Mouse (Mus musculus) retina, postnatal 7 days (tissue): ENCODE measurements around the gene Spon1.

Experiments
- DNase-seq: peaks from one replicate; pipeline ENCODE4 v3.0.0-alpha.2; 2012; ENCODE audit warnings: low read depth, low spot score

The Spon1 gene

DNA sequence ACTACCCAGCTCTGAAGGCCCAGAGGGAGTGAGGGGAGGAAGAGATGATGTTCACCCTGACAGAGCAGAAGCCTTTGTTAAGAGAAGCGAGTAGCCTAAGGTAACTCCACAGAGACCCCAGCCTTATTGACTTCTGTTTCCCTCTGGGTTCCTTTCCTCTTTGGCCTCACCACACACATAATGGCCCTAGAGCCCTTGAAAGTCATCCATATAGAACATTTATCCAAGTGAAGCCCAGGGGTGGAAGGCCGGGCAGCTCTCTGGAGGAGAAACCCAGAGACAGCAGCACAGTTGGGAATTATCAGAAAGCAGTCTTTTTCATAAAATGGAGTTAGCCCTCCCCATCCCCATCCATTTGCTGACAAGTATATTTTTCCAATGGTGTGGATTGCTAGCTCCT lies 75.7 kb downstream of the Spon1 start:
- DNase-seq, result no peak

- no peak for DNase-seq
Observed at GRCm38 (mm10) chr7:113843150-113843549, 77.4 kb downstream of the Spon1 start.

- no peak for DNase-seq
Observed at GRCm38 (mm10) chr7:113845191-113845590, 79.4 kb downstream of the Spon1 start.

DNA sequence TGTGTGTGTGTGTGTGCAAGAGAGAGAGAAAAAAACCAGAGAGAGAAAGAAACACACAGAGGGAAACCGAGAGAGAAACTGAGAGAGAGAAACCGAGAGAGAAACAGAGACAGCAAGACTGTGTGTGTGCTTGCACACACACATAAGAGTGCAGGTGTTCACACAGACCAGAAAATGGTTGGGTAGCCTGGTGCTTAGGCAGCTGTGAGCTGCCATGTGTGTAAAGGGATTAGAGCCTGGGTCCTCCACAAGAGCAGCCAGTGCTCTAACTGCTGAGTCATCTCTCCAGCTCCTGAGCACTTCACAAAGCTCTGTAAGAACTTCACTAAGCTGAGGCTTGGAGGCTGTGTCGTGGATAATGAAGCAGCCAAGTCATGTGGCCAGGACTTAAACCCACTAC lies 80.8 kb downstream of the Spon1 start:
- no peak for DNase-seq

DNA sequence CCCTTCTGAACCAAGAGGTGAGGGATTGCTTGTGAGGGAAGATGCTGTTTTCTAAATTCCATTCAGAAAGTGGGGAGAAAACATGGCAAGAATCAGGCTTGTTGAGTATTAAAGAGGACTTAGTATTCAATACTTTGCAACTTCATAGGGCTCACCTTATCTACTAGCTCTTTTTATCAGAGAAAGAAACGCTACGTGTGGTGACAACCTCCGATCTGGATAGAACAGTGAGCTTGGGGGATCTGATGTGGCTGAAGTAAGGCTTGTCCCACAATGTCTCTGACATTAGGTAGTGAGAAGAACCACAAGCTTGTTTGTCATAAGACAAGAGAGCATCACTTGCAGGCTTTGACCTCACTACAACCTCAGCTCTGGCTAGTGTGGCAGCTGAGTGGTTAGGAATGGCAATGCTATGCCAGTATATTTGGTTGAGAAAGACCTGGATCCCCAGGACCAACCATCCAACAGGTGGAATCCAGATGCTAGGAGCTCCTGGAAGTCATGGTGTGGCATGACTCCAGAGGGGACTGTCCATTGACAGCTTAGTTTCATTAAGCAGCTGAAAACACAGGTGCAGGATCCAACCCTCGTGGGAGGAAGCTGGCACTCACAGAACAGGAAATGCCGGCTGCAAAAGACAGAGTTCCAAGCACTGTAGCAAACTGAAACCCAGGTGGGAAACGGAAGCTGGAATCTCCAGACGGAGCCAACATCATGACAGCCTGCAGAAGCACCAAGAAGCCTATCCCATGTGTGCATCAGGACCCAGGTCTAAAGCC lies 81.4 kb downstream of the Spon1 start:
- DNase-seq, result no peak

- DNase-seq, result no peak
Observed at GRCm38 (mm10) chr7:113850389-113850788, 84.6 kb downstream of the Spon1 start.

- DNase-seq, result no peak
Observed at GRCm38 (mm10) chr7:113855396-113855795, 89.6 kb downstream of the Spon1 start.

- DNase-seq, result no peak
Observed at GRCm38 (mm10) chr7:113856067-113856466, 90.3 kb downstream of the Spon1 start.

DNA sequence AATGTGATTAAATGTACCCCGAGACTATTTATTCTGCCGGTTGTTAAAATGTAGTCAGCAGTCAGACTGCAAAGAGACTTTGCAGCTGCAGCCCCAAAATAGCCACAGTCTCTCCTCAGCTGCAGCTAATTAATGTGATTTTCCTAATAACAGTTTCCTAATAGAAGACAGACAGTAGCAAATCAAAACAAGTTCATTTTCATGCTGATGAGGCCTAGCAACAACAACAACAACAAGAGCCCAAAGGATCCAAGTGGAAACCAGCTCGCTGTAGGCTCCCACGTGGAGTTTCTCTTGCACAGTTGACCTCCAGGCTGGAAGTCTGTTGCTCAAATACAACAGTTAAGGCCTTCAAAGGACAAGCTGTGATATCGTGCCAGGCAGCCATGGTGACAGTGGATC lies 93.7 kb downstream of the Spon1 start:
- no peak for DNase-seq

- DNase-seq, result no peak
Observed at GRCm38 (mm10) chr7:113861964-113862363, 96.2 kb downstream of the Spon1 start.

DNA sequence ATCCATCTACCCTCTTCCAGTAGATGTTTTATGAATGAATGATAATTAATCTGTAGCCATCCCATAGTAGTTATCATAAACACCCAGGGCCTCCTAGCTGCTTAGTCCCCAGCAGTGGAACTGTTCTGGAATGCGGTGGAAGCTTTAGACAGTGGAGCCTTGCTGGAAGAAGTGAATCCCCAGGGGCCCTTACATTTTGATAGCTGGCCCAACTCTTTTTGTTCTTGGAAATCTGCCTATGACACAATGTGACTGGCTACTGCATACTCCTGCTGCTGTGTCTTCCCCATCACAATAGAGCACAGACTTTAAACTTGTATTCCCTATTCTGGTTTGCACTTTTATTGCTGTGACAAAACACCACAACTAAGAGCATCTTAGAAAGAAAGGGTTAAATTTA lies 107.0 kb downstream of the Spon1 start:
- no peak for DNase-seq

GRCm38 (mm10) chr7:113877451-113877850 lies 111.7 kb downstream of the Spon1 start:
- no peak for DNase-seq

GRCm38 (mm10) chr7:113877926-113878325 lies 112.1 kb downstream of the Spon1 start:
- no peak for DNase-seq

DNA sequence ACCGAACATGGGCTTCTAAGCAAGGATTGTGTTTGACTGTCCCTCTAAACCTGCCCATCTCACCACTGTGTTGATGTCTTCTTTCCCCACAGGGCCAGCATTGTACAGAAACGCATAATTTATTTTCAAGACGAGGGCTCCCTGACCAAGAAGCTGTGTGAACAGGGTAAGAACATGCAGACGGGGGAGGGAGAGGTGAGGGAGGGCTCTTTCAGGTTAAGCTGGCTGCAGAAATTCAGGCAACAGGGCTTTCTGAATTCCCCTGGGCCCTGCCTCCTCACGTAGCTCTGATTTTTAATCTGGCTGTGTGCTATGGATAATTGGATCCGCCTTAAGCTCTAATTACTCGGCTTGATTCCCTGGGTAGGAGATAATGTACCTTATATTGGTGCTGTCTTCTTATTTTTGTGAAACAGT lies 113.3 kb downstream of the Spon1 start:
- no peak for DNase-seq

DNA sequence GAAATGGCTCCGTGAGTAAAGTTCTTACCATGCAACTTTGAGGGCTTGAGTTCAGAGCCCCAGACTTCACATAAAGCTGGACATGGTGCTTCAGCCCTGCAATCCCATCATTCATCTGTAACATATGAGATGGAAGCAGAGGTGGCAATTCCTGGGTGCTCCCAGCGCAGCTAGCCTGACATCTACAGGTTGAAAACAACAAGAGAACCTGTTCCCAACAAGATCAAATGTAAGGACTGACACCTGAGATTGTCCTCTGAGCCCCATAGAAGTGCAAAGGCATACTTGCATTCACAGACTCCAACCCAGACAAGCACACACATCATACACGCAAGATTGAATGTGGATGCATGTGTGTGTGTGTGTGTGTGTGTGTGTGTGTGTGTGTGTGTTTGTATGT lies 114.2 kb downstream of the Spon1 start:
- DNase-seq, result no peak

- no peak for DNase-seq
Observed at GRCm38 (mm10) chr7:113890782-113891181, 125.0 kb downstream of the Spon1 start.

GRCm38 (mm10) chr7:113891491-113891890 lies 125.7 kb downstream of the Spon1 start:
- no peak for DNase-seq

- no peak for DNase-seq
Observed at GRCm38 (mm10) chr7:113893944-113894662, 128.3 kb downstream of the Spon1 start.

- no peak for DNase-seq
Observed at GRCm38 (mm10) chr7:113895266-113895665, 129.5 kb downstream of the Spon1 start.

GRCm38 (mm10) chr7:113898388-113898787 lies 132.6 kb downstream of the Spon1 start:
- DNase-seq, result no peak

GRCm38 (mm10) chr7:113901511-113901910 lies 135.7 kb downstream of the Spon1 start:
- DNase-seq, result no peak

GRCm38 (mm10) chr7:113901941-113902515 lies 136.2 kb downstream of the Spon1 start:
- no peak for DNase-seq
